Mouse (Mus musculus): ENCODE measurements around the gene Abraxas1. TPM values are rescaled to one million over a fixed set of nuclear protein-coding genes. Genes with fewer than 3 reads are reported as not detected.

The Abraxas1 gene
- 24.1 and 28.5 TPM in 2 replicates for polyA plus RNA-seq (2016; fragmentation: Nextera tagmentation; extraction: Ambion mirVana)

DNA sequence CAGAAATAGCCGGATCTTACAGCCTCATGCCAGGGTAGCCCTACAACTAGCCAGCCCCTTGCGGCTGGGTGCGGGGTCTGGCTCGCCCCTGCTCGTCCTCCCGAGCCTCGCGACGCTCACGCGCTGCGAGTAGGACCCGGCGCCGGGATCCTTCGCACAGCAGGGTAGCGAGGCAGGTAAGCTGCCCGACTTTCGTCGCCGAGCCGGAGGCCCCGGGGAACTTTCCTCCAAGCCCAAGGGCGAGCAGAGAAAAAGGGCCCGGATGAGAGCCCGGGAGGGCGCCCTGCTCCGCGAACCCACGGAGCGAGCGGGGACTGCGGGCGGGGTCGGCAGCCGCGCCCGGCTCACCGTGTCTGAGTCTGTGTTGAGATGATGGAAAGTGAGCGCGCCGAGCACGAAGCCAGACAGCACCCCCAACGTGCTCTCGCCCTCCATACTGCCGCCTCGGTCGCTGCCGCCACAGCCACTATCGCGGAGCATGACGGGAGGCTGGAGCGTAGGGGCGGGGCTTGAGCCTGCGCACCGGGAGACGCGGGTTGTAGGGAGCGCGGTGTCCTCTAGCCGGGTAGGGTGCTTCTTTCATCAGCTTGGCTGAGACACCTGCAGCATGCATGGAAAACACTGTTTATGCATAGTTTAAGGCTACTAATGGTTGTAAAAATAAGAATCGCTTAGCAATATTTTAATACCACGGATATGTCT lies at the start of gene Abraxas1:
Gene Abraxas1, minus strand, starts transcription at position 483 of the 702 bp plus-strand sequence.
- WGBS: under 1% methylated on average over 62 of the region's 63 CpGs
- Histone ChIP-seq H3K4me2 (peak within 1 kb of the TSS; percentile 76), H3K36me3 (replicated peaks) (peaks cover 9% of the 10 kb centered on the region), H3K9ac (peak within 1 kb of the TSS; percentile 94), H3K4me1 (peaks cover 5% of the 10 kb centered on the region), H3K9me3 (no peaks in the 10 kb centered on the region), H3K27me3 (no peaks in the 10 kb centered on the region), H3K27ac (peak within 1 kb of the TSS; percentile 87), H3K4me3 (replicated peaks) (peak within 1 kb of the TSS; percentile 80)
- peak; percentile 98 for ATAC-seq (ENCODE audit: low FRiP score)

DNA sequence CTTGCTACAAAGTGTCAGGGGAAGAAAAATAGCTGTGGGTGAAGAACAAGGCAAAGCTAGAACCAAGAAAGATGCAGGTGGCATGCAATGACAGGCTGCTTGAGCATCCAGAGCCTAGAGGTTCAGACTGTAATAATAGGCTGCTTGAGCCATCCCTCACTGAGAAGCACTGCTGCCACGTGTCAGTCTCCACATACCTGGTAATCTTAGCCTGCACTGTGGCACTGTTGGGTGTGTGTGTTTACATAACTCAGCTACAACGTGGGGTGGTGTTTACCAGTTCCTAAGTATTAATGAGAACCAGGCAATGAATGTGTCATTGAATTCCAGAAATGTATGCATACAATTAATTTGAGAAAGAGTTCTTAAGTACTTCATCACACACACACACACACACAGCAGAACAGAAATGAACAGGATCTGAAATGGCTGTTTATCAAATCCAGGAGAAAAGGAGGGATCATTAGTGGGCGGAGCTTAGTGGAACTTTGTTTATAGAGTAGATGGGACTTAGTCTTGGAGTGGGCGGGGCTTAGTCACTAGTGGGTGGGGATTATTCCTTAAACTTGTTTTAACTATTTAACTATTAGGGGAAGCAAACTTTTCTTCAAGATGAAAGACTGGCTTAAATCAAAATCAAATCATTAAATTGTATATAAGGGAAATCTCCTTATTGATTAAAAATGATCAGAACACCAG lies 48.6 kb upstream of the Abraxas1 start:
- no peak overlapping the region for H3K4me3 ChIP-seq (replicated peaks)
- H3K27me3 ChIP-seq: no peaks in the 10 kb centered on the region
- 0 out of 2 replicates have a peak, but pooled peaks cover 3% of the 10 kb centered on the region for H3K9me3 ChIP-seq
- no peak for ATAC-seq (ENCODE audit: low FRiP score)
- H3K36me3 ChIP-seq (replicated peaks): no peaks in the 10 kb centered on the region
- no peak overlapping the region for H3K27ac ChIP-seq
- no peak overlapping the region for H3K9ac ChIP-seq
- H3K4me1 ChIP-seq: no peaks in the 10 kb centered on the region
- no peak overlapping the region for H3K4me2 ChIP-seq
- WGBS: 69% methylated on average over 4 of the region's 4 CpGs

DNA sequence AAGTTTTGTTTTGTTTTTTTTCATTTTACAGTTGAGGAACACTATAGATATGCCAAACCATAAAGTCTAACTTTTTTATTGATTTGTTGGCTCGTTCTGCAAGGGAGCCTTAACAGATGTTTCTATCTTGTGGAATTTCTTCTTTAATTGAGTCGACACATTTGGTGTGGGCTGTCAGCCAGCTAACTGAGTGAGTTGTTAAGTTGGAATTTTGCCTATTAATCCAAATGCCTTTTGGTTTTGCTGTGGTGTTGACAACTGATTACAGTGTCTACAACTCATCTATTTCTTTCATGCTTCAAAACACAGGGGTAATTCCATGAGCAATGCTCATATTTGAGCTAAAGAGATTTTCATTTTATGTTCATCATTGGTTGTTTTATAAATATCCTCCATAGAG lies 45.4 kb upstream of the Abraxas1 start:
- Histone ChIP-seq H3K9me3 (0 out of 2 replicates have a peak, but pooled peaks cover 3% of the 10 kb centered on the region), H3K27me3 (no peaks in the 10 kb centered on the region), H3K4me3 (replicated peaks) (no peak overlapping the region), H3K4me1 (no peaks in the 10 kb centered on the region), H3K27ac (no peak overlapping the region), H3K4me2 (no peak overlapping the region), H3K36me3 (replicated peaks) (no peaks in the 10 kb centered on the region), H3K9ac (no peak overlapping the region)
- WGBS: 78% methylated on average over 2 of the region's 2 CpGs
- no peak for ATAC-seq (ENCODE audit: low FRiP score)

DNA sequence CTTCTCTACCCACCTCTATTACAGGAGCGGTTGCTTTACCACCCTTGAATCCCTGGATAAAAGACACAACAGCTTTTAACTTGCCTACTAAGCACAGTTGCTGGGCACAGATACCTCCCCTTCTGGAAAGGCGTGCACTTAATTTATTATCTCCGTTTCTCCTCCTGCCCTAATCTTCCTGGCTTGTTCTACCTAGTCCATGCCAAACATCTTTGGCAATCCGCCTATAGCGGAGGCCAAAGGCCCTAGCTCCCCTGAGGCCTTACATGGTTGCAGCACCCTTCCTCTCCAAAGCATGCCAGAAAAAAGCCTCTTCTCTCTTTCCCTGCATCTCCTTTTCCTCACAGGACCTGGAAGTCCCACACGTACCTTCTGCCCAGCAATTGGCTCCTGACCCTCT lies 43.7 kb upstream of the Abraxas1 start:
- H3K4me3 ChIP-seq (replicated peaks): no peak overlapping the region
- H3K4me2 ChIP-seq: no peak overlapping the region
- 91% methylated on average over 6 of the region's 6 CpGs for WGBS
- no peak overlapping the region for H3K9ac ChIP-seq
- no peaks in the 10 kb centered on the region for H3K36me3 ChIP-seq (replicated peaks)
- no peaks in the 10 kb centered on the region for H3K4me1 ChIP-seq
- no peaks in the 10 kb centered on the region for H3K9me3 ChIP-seq
- H3K27ac ChIP-seq: no peak overlapping the region
- no peaks in the 10 kb centered on the region for H3K27me3 ChIP-seq
- no peak for ATAC-seq (ENCODE audit: low FRiP score)

DNA sequence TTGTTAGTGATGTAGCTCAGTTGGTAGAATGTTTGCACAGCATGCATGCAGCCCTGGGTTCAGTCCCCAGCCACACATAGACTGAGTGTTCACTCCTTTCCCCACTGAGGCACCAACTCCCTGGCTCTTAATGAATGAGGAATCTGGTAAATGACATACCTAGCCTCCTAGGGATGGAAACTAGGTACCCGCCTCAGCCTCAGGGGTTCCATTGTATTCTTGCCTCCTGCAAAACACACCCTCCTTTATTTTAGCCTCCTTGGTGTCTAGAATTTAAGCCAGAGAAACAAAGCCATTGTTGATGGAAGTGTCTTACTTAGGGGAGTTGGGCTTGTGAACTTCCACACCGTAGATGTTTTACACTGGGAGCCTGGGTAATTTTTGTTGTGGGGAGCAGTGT lies 42.3 kb upstream of the Abraxas1 start:
- no peaks in the 10 kb centered on the region for H3K4me1 ChIP-seq
- no peak for ATAC-seq (ENCODE audit: low FRiP score)
- no peak overlapping the region for H3K4me2 ChIP-seq
- no peaks in the 10 kb centered on the region for H3K36me3 ChIP-seq (replicated peaks)
- H3K4me3 ChIP-seq (replicated peaks): no peak overlapping the region
- H3K9me3 ChIP-seq: no peaks in the 10 kb centered on the region
- no peak overlapping the region for H3K27ac ChIP-seq
- no peaks in the 10 kb centered on the region for H3K27me3 ChIP-seq
- no peak overlapping the region for H3K9ac ChIP-seq
- WGBS: 30% methylated on average over 2 of the region's 2 CpGs

DNA sequence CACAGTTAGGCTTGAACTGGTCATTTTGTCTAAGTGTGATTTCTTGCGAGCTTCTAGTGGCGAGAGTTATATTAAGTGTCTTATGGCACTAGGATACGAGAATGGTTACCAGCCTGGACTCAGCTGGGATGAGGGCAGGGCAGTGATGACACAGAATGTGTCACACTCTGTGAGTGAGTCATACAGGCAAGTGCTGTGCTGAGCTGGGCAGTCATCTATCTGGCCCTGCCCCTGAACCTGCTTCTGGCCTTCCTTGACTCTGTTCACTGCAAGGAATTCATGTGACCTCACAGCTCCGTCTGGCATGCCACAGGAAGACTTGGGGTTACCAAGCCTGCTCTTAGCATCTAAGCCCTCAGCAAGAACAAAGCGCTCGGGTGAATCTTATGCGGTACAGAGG lies 41.0 kb upstream of the Abraxas1 start:
- Histone ChIP-seq H3K4me2 (no peak overlapping the region), H3K9ac (no peak overlapping the region), H3K9me3 (no peaks in the 10 kb centered on the region), H3K27ac (no peak overlapping the region), H3K4me1 (no peaks in the 10 kb centered on the region), H3K27me3 (no peaks in the 10 kb centered on the region), H3K4me3 (replicated peaks) (no peak overlapping the region), H3K36me3 (replicated peaks) (no peaks in the 10 kb centered on the region)
- WGBS: 90% methylated on average over 7 of the region's 7 CpGs
- no peak for ATAC-seq (ENCODE audit: low FRiP score)

DNA sequence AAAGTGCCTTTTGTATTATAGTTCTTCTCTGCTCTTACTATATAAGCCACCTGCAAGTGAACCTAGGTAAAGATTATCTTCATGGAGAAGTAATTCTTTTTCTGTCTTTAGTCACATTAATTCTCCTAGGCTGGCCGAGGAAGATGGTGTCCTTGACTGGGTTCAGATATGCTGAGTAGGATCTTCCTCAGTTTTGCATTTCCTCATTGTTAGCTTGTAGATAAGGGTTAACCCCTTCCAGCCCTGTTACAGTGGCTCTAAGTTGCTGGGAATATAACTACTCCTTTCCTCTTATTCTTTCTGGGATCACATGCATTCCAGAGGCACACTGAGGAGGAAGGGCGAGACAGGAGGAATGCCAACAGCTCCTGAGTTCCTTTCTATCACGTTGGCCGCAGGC lies 40.4 kb upstream of the Abraxas1 start:
- H3K27me3 ChIP-seq: no peaks in the 10 kb centered on the region
- ATAC-seq (ENCODE audit: low FRiP score): no peak
- no peaks in the 10 kb centered on the region for H3K9me3 ChIP-seq
- H3K9ac ChIP-seq: no peak overlapping the region
- H3K36me3 ChIP-seq (replicated peaks): no peaks in the 10 kb centered on the region
- no peak overlapping the region for H3K4me3 ChIP-seq (replicated peaks)
- H3K27ac ChIP-seq: no peak overlapping the region
- WGBS: 78% methylated on average over 4 of the region's 4 CpGs
- no peak overlapping the region for H3K4me2 ChIP-seq
- H3K4me1 ChIP-seq: no peaks in the 10 kb centered on the region

DNA sequence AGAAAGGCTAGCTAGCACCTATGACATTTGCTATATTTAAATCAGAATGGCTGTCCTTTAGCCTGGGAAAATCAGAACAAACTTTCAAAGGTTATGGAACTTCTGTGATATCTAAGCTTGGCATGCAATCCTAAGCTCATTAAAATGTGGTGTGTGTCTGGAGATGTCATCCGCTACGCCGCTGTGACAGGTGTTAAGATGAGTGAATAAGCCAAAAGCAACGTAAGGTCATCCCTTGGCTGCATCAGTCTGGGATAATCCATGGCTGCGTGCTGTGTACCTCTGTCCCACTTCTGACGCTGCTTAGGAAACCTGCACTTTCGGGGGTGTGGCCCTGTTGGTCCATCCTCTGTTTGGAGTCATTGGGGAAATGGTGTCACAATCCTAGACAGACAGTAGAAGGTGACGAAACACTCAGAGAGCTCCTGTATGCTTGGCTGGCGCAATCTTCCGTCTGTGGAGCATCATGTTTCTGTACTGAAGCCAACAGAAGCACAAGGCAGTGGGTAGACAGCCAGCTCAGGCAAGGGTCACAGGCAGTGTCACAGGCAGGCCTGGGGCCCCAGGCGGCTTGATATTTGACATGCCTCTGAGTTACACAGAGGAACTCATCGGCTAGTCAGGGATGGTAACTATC lies 39.8 kb upstream of the Abraxas1 start:
- ATAC-seq (ENCODE audit: low FRiP score): no peak
- Histone ChIP-seq H3K27ac (no peak overlapping the region), H3K4me3 (replicated peaks) (no peak overlapping the region), H3K27me3 (no peaks in the 10 kb centered on the region), H3K4me1 (no peaks in the 10 kb centered on the region), H3K9me3 (no peaks in the 10 kb centered on the region), H3K9ac (no peak overlapping the region), H3K4me2 (no peak overlapping the region), H3K36me3 (replicated peaks) (no peaks in the 10 kb centered on the region)
- 88% methylated on average over 12 of the region's 12 CpGs for WGBS

DNA sequence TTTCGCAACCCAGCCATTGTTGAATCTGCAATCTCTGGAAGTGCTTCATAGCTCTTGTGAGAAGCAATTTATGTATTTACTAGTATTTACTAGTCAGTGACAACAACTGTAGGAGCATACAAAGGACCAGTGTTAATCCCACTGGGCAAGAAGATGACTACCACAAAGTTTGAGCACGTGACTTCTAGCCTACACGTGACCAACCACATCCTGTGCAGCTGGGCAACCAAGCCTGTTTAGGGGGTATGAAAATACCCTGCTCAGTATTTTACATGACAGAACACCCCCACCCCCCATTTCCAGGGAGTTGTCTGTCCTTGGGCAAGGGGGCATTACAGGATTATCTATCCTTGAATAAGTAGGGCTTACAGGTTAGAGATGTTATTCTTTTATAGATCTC lies 35.8 kb upstream of the Abraxas1 start:
- Histone ChIP-seq H3K36me3 (replicated peaks) (no peaks in the 10 kb centered on the region), H3K4me2 (no peak overlapping the region), H3K4me1 (no peaks in the 10 kb centered on the region), H3K27ac (no peak overlapping the region), H3K27me3 (no peaks in the 10 kb centered on the region), H3K4me3 (replicated peaks) (no peak overlapping the region), H3K9me3 (no peaks in the 10 kb centered on the region), H3K9ac (no peak overlapping the region)
- no peak for ATAC-seq (ENCODE audit: low FRiP score)
- 88% methylated on average over 3 of the region's 3 CpGs for WGBS

DNA sequence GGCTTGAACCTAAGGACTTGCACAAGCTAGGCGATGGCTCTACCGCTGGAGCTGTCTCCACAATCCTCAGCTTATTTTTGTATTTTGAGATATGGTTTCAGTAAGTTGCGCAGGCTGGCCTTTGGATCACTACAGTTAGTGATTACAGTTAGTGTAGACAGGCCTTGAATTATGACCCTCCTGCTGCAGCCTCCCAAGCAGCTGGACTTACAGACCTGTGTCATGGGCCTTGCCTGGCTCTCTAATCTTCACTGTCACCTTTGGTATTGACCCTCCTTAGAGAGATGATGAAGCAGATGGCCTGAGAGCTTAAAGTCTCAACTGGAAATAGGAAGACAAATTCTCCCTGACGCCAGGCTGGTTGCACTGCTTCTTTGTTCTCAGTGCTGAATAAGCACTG lies 33.2 kb upstream of the Abraxas1 start:
- WGBS: 91% methylated on average over 4 of the region's 4 CpGs

DNA sequence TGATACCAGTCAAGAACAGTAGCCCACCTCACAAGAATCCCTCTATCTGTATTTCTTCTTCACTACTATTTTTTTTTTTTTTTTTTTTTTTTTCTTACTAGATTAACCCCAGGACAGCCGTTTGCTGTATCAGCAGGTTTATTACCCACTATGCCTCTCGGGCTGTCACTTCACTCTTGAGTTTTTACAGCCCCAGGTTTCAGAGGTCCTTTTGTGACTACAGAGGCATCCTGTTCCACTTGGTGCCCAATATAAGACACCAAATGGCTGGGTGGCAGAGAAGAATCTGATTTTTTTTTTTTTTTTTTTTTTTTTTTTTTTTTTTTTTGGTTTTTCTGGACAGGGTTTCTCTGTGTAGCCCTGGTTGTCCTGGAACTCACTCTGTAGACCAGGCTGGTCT lies 26.4 kb upstream of the Abraxas1 start:
- Histone ChIP-seq H3K4me2 (peak overlapping the region; percentile 99), H3K9ac (no peak overlapping the region), H3K36me3 (replicated peaks) (no peaks in the 10 kb centered on the region), H3K27me3 (peaks cover 65% of the 10 kb centered on the region), H3K4me3 (replicated peaks) (no peak overlapping the region), H3K9me3 (0 out of 2 replicates have a peak, but pooled peaks cover 2% of the 10 kb centered on the region), H3K4me1 (peaks cover 18% of the 10 kb centered on the region), H3K27ac (no peak overlapping the region)
- 19% methylated on average over 2 of the region's 2 CpGs for WGBS
- ATAC-seq (ENCODE audit: low FRiP score): no peak

More for the DNA sequence above, 33.2 kb upstream of the Abraxas1 start:
- Histone ChIP-seq H3K27me3 (peaks cover under 1% of the 10 kb centered on the region), H3K9ac (no peak overlapping the region), H3K4me2 (no peak overlapping the region), H3K36me3 (replicated peaks) (no peaks in the 10 kb centered on the region), H3K27ac (no peak overlapping the region), H3K9me3 (no peaks in the 10 kb centered on the region), H3K4me1 (no peaks in the 10 kb centered on the region), H3K4me3 (replicated peaks) (no peak overlapping the region)
- ATAC-seq (ENCODE audit: low FRiP score): no peak

DNA sequence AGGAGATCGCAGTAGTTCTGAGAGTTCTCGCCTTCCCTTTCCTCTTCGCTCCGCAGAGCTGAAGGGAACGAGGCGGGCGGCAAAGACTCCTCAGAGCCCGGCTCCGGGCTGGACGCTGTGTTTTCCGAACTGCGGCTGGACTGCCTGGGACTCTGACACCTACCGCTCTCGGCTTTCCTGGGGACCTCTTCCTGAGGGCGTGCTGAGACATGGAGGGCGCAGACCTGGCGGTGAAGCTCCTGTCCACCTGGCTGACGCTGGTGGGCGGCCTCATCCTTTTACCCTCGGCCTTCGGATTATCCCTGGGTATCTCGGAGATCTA lies 25.8 kb upstream of the Abraxas1 start:
- under 1% methylated on average over 22 of the region's 22 CpGs for WGBS
- ATAC-seq (ENCODE audit: low FRiP score): no peak
- Histone ChIP-seq H3K27ac (no peak overlapping the region), H3K4me3 (replicated peaks) (peak overlapping the region; percentile 57), H3K4me2 (peak overlapping the region; percentile 99), H3K9me3 (0 out of 2 replicates have a peak, but pooled peaks cover 5% of the 10 kb centered on the region), H3K36me3 (replicated peaks) (no peaks in the 10 kb centered on the region), H3K27me3 (peaks cover 65% of the 10 kb centered on the region), H3K4me1 (peaks cover 18% of the 10 kb centered on the region), H3K9ac (peak overlapping the region; percentile 59)
